Mouse (Mus musculus) neural tube, embryonic 13.5 days (tissue): Measurements from ENCODE around the gene Ppt2. TPM values are rescaled to one million over a fixed set of nuclear protein-coding genes. Genes with fewer than 3 reads are reported as not detected.

Experiments
- ATAC-seq: fragments of 200-750 bp; cut with Nextera tagmentation; 2 replicates; pipeline ENCODE4 v1.8.0; 2017; ENCODE audit warnings: low read depth, mild to moderate bottlenecking, moderate TSS enrichment, moderate library complexity
- H3K27ac ChIP-seq: fragments of 300-500 bp; sonication (generic); replicated peaks from 2 replicates; pipeline ENCODE4 v1.5.1; 2015; ENCODE audit warnings: moderate library complexity, mild to moderate bottlenecking, inconsistent platforms
- H3K27me3 ChIP-seq: fragments of 300-500 bp; sonication (generic); 2 replicates; pipeline ENCODE4 v1.6.1; 2015; ENCODE audit warnings: mild to moderate bottlenecking, inconsistent platforms
- H3K36me3 ChIP-seq: fragments of 300-500 bp; sonication (generic); 2 replicates; pipeline ENCODE4 v1.6.1; 2015; ENCODE audit warnings: mild to moderate bottlenecking, inconsistent platforms
- H3K4me1 ChIP-seq: fragments of 300-500 bp; sonication (generic); replicated peaks from 2 replicates; pipeline ENCODE4 v1.6.1; 2015; ENCODE audit warnings: inconsistent platforms
- H3K4me2 ChIP-seq: fragments of 300-500 bp; sonication (generic); 2 replicates; pipeline ENCODE4 v1.6.1; 2015; ENCODE audit warnings: inconsistent platforms, mild to moderate bottlenecking, moderate library complexity
- H3K4me3 ChIP-seq: fragments of 300-500 bp; sonication (generic); 2 replicates; pipeline ENCODE4 v1.5.1; 2015; ENCODE audit warnings: mild to moderate bottlenecking, inconsistent platforms
- H3K9ac ChIP-seq: fragments of 300-500 bp; sonication (generic); 2 replicates; pipeline ENCODE4 v1.6.1; 2015; ENCODE audit warnings: moderate library complexity, mild to moderate bottlenecking, inconsistent platforms
- H3K9me3 ChIP-seq: fragments of 300-500 bp; sonication (generic); 2 replicates; pipeline ENCODE4 v1.6.1; 2016; ENCODE audit warnings: inconsistent platforms
- WGBS: fragments of 180-500 bp; shearing (Covaris S2); methylation state at CpG from one replicate; pipeline ENCODE4 v1.1.7; 2015; 5-methylcytosine and 5-hydroxymethylcytosine counted together
- polyA plus RNA-seq: library from polyadenylated mRNA; unstranded; fragments of >200 nt; fragmentation: Nextera tagmentation; extraction: Ambion mirVana; gene quantifications from 2 replicates; pipeline ENCODE4 v1.2.1, GENCODE M21; 2015

The Ppt2 gene
- polyA plus RNA-seq, 1 experiment from 2014 or later = 25.0 TPM

- Histone ChIP-seq H3K4me3 (no peak overlapping the region), H3K27me3 (peaks cover 9% of the 10 kb centered on the region), H3K4me2 (no peak overlapping the region), H3K9ac (no peak overlapping the region), H3K36me3 (peaks cover 60% of the 10 kb centered on the region), H3K27ac (no peak overlapping the region), H3K4me1 (peaks cover 13% of the 10 kb centered on the region), H3K9me3 (no peaks in the 10 kb centered on the region)
- 91% methylated on average over 13 of the region's 13 CpGs for WGBS
- ATAC-seq = no peak
These were observed 26.1 kb upstream of the Ppt2 start for GRCm38 (mm10) chr17:34654392-34654791.

GRCm38 (mm10) chr17:34653746-34654285, 25.5 kb upstream of the Ppt2 start:
- H3K4me1 ChIP-seq = peaks cover 13% of the 10 kb centered on the region
- no peak overlapping the region for H3K27ac ChIP-seq
- peaks cover 66% of the 10 kb centered on the region for H3K36me3 ChIP-seq
- no peak overlapping the region for H3K9ac ChIP-seq
- WGBS = 69% methylated on average over 9 of the region's 9 CpGs
- no peak overlapping the region for H3K4me2 ChIP-seq
- H3K9me3 ChIP-seq = no peaks in the 10 kb centered on the region
- ATAC-seq = no peak
- H3K27me3 ChIP-seq = peaks cover 3% of the 10 kb centered on the region
- H3K4me3 ChIP-seq = no peak overlapping the region

- Histone ChIP-seq H3K9me3 (no peaks in the 10 kb centered on the region), H3K36me3 (peaks cover 66% of the 10 kb centered on the region), H3K4me1 (peaks cover 19% of the 10 kb centered on the region), H3K9ac (no peak overlapping the region), H3K27me3 (no peaks in the 10 kb centered on the region), H3K4me3 (no peak overlapping the region), H3K4me2 (no peak overlapping the region), H3K27ac (no peak overlapping the region)
- 93% methylated on average over 8 of the region's 8 CpGs for WGBS
- ATAC-seq = no peak
These were observed 24.7 kb upstream of the Ppt2 start for GRCm38 (mm10) chr17:34652985-34653384.

- 89% methylated on average over 10 of the region's 10 CpGs for WGBS
- peaks cover 66% of the 10 kb centered on the region for H3K36me3 ChIP-seq
- no peaks in the 10 kb centered on the region for H3K9me3 ChIP-seq
- no peaks in the 10 kb centered on the region for H3K27me3 ChIP-seq
- H3K27ac ChIP-seq = no peak overlapping the region
- H3K9ac ChIP-seq = no peak overlapping the region
- ATAC-seq = no peak
- H3K4me3 ChIP-seq = no peak overlapping the region
- H3K4me2 ChIP-seq = no peak overlapping the region
- peaks cover 24% of the 10 kb centered on the region for H3K4me1 ChIP-seq
These were observed 24.2 kb upstream of the Ppt2 start for GRCm38 (mm10) chr17:34652546-34652945.

- Histone ChIP-seq H3K4me3 (no peak overlapping the region), H3K9ac (no peak overlapping the region), H3K27me3 (no peaks in the 10 kb centered on the region), H3K4me1 (peaks cover 24% of the 10 kb centered on the region), H3K27ac (no peak overlapping the region), H3K9me3 (no peaks in the 10 kb centered on the region), H3K4me2 (no peak overlapping the region), H3K36me3 (peaks cover 66% of the 10 kb centered on the region)
- no peak for ATAC-seq
- 47% methylated on average over 19 of the region's 19 CpGs for WGBS
These were observed 23.4 kb upstream of the Ppt2 start for GRCm38 (mm10) chr17:34651507-34652221.

GRCm38 (mm10) chr17:34650781-34651180, 22.5 kb upstream of the Ppt2 start:
- ATAC-seq = no peak
- no peak overlapping the region for H3K4me3 ChIP-seq
- H3K36me3 ChIP-seq = peaks cover 66% of the 10 kb centered on the region
- no peak overlapping the region for H3K4me2 ChIP-seq
- H3K9me3 ChIP-seq = no peaks in the 10 kb centered on the region
- H3K27ac ChIP-seq = no peak overlapping the region
- H3K4me1 ChIP-seq = peaks cover 24% of the 10 kb centered on the region
- no peak overlapping the region for H3K9ac ChIP-seq
- no peaks in the 10 kb centered on the region for H3K27me3 ChIP-seq
- WGBS = 96% methylated on average over 14 of the region's 14 CpGs

GRCm38 (mm10) chr17:34649106-34649864, 21.0 kb upstream of the Ppt2 start:
- Histone ChIP-seq H3K27ac (no peak overlapping the region), H3K4me3 (no peak overlapping the region), H3K36me3 (peaks cover 55% of the 10 kb centered on the region), H3K9ac (no peak overlapping the region), H3K27me3 (no peaks in the 10 kb centered on the region), H3K4me1 (peaks cover 32% of the 10 kb centered on the region), H3K4me2 (no peak overlapping the region), H3K9me3 (no peaks in the 10 kb centered on the region)
- no peak for ATAC-seq
- 93% methylated on average over 18 of the region's 18 CpGs for whole genome bisulfite sequencing

GRCm38 (mm10) chr17:34648141-34648890, 20.0 kb upstream of the Ppt2 start:
- H3K9ac ChIP-seq = peak overlapping the region; percentile 92; the same call in 1 of the 2 replicates

GRCm38 (mm10) chr17:34646906-34647787, 18.8 kb upstream of the Ppt2 start, which contains the start of gene Atf6b:
Gene Atf6b, plus strand, starts transcription at chr17:34647146.
- ATAC-seq = peak; percentile 96
- no peaks in the 10 kb centered on the region for H3K27me3 ChIP-seq
- H3K4me2 ChIP-seq = peak within 1 kb of the TSS; percentile 95
- peaks cover 34% of the 10 kb centered on the region for H3K36me3 ChIP-seq
- peaks cover 35% of the 10 kb centered on the region for H3K4me1 ChIP-seq
- WGBS = under 1% methylated on average over 66 of the region's 66 CpGs
- H3K9me3 ChIP-seq = no peaks in the 10 kb centered on the region
- H3K4me3 ChIP-seq = peak within 1 kb of the TSS; percentile 98
- H3K9ac ChIP-seq = peak within 1 kb of the TSS; percentile 92
- peak within 1 kb of the TSS; percentile 83 for H3K27ac ChIP-seq

More at GRCm38 (mm10) chr17:34648141-34648890, 20.0 kb upstream of the Ppt2 start:
- no peak overlapping the region for H3K27ac ChIP-seq
- WGBS = 88% methylated on average over 16 of the region's 16 CpGs
- H3K36me3 ChIP-seq = peaks cover 46% of the 10 kb centered on the region
- peaks cover 35% of the 10 kb centered on the region for H3K4me1 ChIP-seq
- H3K4me2 ChIP-seq = peak overlapping the region; percentile 95
- H3K9me3 ChIP-seq = no peaks in the 10 kb centered on the region
- H3K4me3 ChIP-seq = peak overlapping the region; percentile 98
- H3K27me3 ChIP-seq = no peaks in the 10 kb centered on the region
- no peak for ATAC-seq

GRCm38 (mm10) chr17:34645831-34646511, 17.7 kb upstream of the Ppt2 start:
- H3K27me3 ChIP-seq = no peaks in the 10 kb centered on the region
- H3K4me2 ChIP-seq = peak overlapping the region; percentile 65
- 88% methylated on average over 30 of the region's 30 CpGs for WGBS
- 0 out of 2 replicates have a peak, but pooled peaks have one; percentile 0 for ATAC-seq
- 0 out of 2 replicates have a peak overlapping the region, but pooled peaks have one; percentile 75 for H3K9ac ChIP-seq
- peaks cover 22% of the 10 kb centered on the region for H3K36me3 ChIP-seq
- H3K4me3 ChIP-seq = peak overlapping the region; percentile 54
- H3K4me1 ChIP-seq = peaks cover 41% of the 10 kb centered on the region
- no peak overlapping the region; the same call in 1 of the 2 replicates for H3K27ac ChIP-seq
- H3K9me3 ChIP-seq = no peaks in the 10 kb centered on the region
